Mouse (Mus musculus) E14TG2a.4 (cell line): ENCODE results near the gene Sdk1.

Experiments used
- H3K27me3 ChIP-seq: 2 replicates; pipeline ENCODE4 v1.6.1; 2014; ENCODE audit warnings: low read length, control low read depth; ENCODE audit not compliant: insufficient read depth
- H3K36me3 ChIP-seq: 2 replicates; pipeline ENCODE4 v1.6.1; 2014; ENCODE audit warnings: low read length, control low read depth; ENCODE audit not compliant: insufficient read depth
- H3K4me1 ChIP-seq: replicated peaks from 2 replicates; pipeline ENCODE4 v1.6.1; 2014; ENCODE audit warnings: low read depth, low read length, control low read depth
- H3K4me3 ChIP-seq: replicated peaks from 2 replicates; pipeline ENCODE4 v1.5.1; 2014; ENCODE audit warnings: mild to moderate bottlenecking, low read length
- H3K9me3 ChIP-seq: 2 replicates; pipeline ENCODE4 v1.6.1; 2014; ENCODE audit warnings: low read length, control low read depth
- CTCF ChIP-seq: conservative IDR thresholded peaks from 2 replicates; pipeline ENCODE4 v1.5.1; 2014; ENCODE audit warnings: low read length
- NANOG ChIP-seq: IDR thresholded peaks from 2 replicates; pipeline ENCODE4 v1.6.1; 2014; ENCODE audit warnings: borderline replicate concordance, low read length, mixed read lengths
- POU5F1 ChIP-seq: IDR thresholded peaks from 2 replicates; pipeline ENCODE4 v1.6.1; 2014; ENCODE audit warnings: low read length, borderline replicate concordance

Gene Sdk1

GRCm38 (mm10) chr5:141897481-141897880, 656.2 kb downstream of the Sdk1 start:
- no peaks in the 10 kb centered on the region for H3K9me3 ChIP-seq

GRCm38 (mm10) chr5:141899751-141900150, 658.5 kb downstream of the Sdk1 start:
- Histone ChIP-seq H3K4me3 (no peak overlapping the region), H3K9me3 (no peaks in the 10 kb centered on the region), H3K36me3 (no peaks in the 10 kb centered on the region), H3K27me3 (no peaks in the 10 kb centered on the region), H3K4me1 (no peaks in the 10 kb centered on the region)
- no peak for TF ChIP-seq POU5F1
- no peak for TF ChIP-seq CTCF
- no peak for TF ChIP-seq NANOG

More at GRCm38 (mm10) chr5:141897481-141897880, 656.2 kb downstream of the Sdk1 start:
- no peaks in the 10 kb centered on the region for H3K27me3 ChIP-seq
- TF ChIP-seq POU5F1 (no peak), CTCF (no peak), NANOG (no peak)
- no peak overlapping the region for H3K4me3 ChIP-seq
- no peaks in the 10 kb centered on the region for H3K36me3 ChIP-seq
- no peaks in the 10 kb centered on the region for H3K4me1 ChIP-seq

DNA sequence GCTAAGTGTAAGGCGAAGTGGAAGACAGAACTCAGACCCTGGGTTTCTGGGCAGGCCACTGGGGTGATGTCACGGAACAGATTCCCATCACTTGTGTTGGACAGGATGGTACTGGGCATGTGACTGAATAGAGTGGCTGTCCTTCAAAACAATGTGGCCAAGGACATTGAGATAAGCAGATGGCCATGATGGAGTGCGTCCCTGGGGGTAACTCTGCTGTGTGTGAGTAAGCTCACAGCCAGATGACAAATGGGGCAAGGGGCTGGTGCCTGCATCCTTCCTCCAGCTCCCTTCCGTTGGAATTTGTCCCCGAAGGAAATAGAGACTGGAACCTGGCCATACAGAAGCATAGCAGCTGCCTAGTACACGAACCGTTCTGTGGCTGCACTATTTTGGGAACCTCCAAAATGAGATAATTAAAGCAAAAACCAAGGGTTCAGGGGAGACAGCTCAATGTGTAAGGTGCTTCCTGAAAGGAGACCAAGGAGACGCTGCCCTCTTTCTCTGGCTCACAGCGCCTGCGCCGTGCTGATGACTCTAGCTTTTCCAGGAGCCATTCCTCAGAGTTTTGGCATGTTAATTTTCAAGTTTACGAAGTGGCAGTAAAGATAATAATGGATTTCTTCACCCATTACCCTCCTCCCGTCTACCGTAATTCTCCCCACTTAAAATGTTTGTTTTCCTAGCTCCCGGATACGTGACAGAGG, 661.4 kb downstream of the Sdk1 start:
- no peaks in the 10 kb centered on the region for H3K9me3 ChIP-seq
- no peaks in the 10 kb centered on the region for H3K36me3 ChIP-seq
- no peak overlapping the region for H3K4me3 ChIP-seq
- no peaks in the 10 kb centered on the region for H3K27me3 ChIP-seq
- no peak for TF ChIP-seq CTCF
- no peak for TF ChIP-seq POU5F1
- no peak for TF ChIP-seq NANOG
- H3K4me1 ChIP-seq, result no peaks in the 10 kb centered on the region

GRCm38 (mm10) chr5:141910444-141910843, 669.2 kb downstream of the Sdk1 start:
- TF ChIP-seq NANOG (no peak), POU5F1 (no peak), CTCF (no peak)
- Histone ChIP-seq H3K27me3 (no peaks in the 10 kb centered on the region), H3K4me3 (no peak overlapping the region), H3K4me1 (no peaks in the 10 kb centered on the region), H3K9me3 (no peaks in the 10 kb centered on the region), H3K36me3 (no peaks in the 10 kb centered on the region)

GRCm38 (mm10) chr5:141910886-141911285, 669.6 kb downstream of the Sdk1 start:
- H3K36me3 ChIP-seq, result no peaks in the 10 kb centered on the region
- TF ChIP-seq CTCF (peak; percentile 19; the same call in 1 of the 2 replicates), POU5F1 (no peak)
- no peaks in the 10 kb centered on the region for H3K27me3 ChIP-seq
- H3K9me3 ChIP-seq, result no peaks in the 10 kb centered on the region
- no peak overlapping the region for H3K4me3 ChIP-seq
- H3K4me1 ChIP-seq, result no peaks in the 10 kb centered on the region

DNA sequence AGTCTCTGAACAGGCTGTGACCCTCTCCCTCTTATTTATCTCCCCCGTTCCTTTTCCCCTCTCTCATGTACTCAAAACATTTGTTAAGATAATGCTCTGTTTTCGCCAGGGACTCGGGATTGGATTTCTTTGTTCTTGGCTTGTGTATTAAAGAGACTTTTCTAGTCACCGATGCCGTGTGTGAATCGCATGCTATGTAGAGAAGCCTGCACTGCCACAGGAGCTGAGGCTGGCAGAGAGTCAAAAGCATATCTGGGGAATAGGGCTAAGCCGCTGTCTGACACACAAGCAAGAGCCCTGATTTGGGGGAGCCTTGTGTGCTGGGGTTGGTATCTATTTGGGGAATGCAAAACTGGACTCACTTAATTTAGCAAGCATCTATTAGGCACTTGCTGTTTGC, 671.6 kb downstream of the Sdk1 start:
- H3K4me1 ChIP-seq, result no peaks in the 10 kb centered on the region
- no peaks in the 10 kb centered on the region for H3K9me3 ChIP-seq
- no peak overlapping the region for H3K4me3 ChIP-seq
- no peaks in the 10 kb centered on the region for H3K27me3 ChIP-seq
- no peaks in the 10 kb centered on the region for H3K36me3 ChIP-seq
- TF ChIP-seq CTCF, result no peak
- no peak for TF ChIP-seq NANOG
- no peak for TF ChIP-seq POU5F1

DNA sequence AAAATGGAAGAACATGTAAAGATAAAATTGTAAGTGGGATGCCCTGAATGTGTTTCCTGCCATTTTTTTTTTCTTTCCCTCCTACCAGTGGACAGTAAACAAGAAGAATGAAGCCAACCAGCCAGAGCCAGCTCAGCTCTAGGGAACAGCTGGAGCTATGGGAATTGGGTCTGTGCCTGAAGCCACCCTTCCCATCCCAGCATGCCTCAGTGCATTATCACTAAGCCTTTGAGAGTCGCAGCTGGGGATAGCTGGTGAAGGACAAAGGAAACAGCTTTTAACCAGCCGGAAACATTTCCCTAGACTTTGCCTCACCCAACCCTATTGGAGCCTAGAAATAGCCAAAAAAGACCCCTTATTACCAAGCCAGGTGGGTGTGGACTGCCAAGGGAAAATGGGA, 675.7 kb downstream of the Sdk1 start:
- no peaks in the 10 kb centered on the region for H3K36me3 ChIP-seq
- H3K27me3 ChIP-seq, result no peaks in the 10 kb centered on the region
- no peak for TF ChIP-seq NANOG
- no peak for TF ChIP-seq POU5F1
- TF ChIP-seq CTCF, result no peak
- H3K4me3 ChIP-seq, result no peak overlapping the region
- H3K9me3 ChIP-seq, result no peaks in the 10 kb centered on the region
- no peaks in the 10 kb centered on the region for H3K4me1 ChIP-seq

DNA sequence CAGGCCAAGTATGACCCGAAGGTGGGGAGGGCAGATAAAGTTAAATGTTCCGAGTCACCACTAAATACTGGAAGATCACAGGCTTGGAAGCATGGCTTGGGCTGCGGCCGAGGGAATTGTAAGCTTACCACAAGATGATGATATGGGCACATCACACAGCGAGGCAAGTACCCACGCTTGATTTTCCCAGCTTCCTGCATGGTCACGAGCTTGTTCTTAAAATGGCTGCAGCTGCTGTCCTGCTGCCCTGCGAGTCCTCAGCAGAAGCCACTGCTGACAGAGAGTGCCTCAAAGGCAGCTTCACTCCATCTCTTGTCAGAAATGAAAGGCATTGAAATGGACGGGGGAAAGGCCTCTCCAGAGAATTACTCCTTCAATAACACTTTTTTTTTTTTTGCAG, 697.7 kb downstream of the Sdk1 start:
- Histone ChIP-seq H3K4me3 (no peak overlapping the region), H3K4me1 (no peaks in the 10 kb centered on the region), H3K9me3 (no peaks in the 10 kb centered on the region), H3K27me3 (no peaks in the 10 kb centered on the region), H3K36me3 (no peaks in the 10 kb centered on the region)
- no peak for TF ChIP-seq NANOG
- no peak for TF ChIP-seq POU5F1
- no peak for TF ChIP-seq CTCF

DNA sequence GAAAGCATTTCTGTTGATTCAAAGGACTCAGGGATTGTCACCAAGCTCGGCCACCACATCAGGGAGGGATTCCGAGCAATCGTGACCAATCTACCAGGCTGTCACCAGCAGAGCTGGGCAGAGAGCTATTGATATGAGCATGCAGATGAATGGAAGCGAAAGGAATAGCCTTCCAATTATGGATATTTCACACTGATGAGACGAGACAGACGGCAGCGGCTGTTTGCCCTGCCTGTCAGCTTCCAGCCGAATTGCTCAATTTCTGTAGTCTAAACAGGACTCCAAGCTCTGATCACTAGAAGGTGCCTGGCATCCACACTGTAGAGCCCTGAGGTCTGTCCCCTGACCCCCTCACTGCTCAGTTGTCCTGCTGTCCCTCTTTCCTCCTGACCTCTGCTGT, 699.3 kb downstream of the Sdk1 start:
- Histone ChIP-seq H3K4me3 (no peak overlapping the region), H3K9me3 (peaks cover 3% of the 10 kb centered on the region; the same call in 1 of the 2 replicates), H3K36me3 (no peaks in the 10 kb centered on the region), H3K27me3 (no peaks in the 10 kb centered on the region), H3K4me1 (no peaks in the 10 kb centered on the region)
- no peak for TF ChIP-seq POU5F1
- no peak for TF ChIP-seq NANOG
- TF ChIP-seq CTCF, result no peak
